Mouse (Mus musculus) gastrocnemius, adult 8-10 months (tissue): Measurements from ENCODE around the gene Ltb4r1. TPM values are rescaled to one million over a fixed set of nuclear protein-coding genes. Genes with fewer than 3 reads are reported as not detected.

ENCODE experiments used
- DNase-seq, 2 experiments: peaks; one replicate each; pipeline ENCODE4 v3.0.0; 2022; ENCODE audit warnings: low spot score in 2 of 2
- total RNA-seq, 4 experiments: library from RNA; stranded (reverse); gene quantifications; 2 replicates each; pipeline ENCODE4 v1.2.4; 2022

The Ltb4r1 gene
- total RNA-seq, 4 experiments from 2014 or later: 0.27 TPM; not detected in 3

- peak in 1 of 2 experiments; percentile 3 for DNase-seq
Observed at GRCm38 (mm10) chr14:55783171-55783957, 17.6 kb downstream of the Ltb4r1 start.

- no peak for DNase-seq
Observed at GRCm38 (mm10) chr14:55783958-55784235, 18.1 kb downstream of the Ltb4r1 start, which contains the start of gene Adcy4. Adcy4 (minus strand) TSS chr14:55784095.

GRCm38 (mm10) chr14:55785195-55785594 is 19.4 kb downstream of the Ltb4r1 start:
- peak in 1 of 2 experiments; percentile 1 for DNase-seq

DNA sequence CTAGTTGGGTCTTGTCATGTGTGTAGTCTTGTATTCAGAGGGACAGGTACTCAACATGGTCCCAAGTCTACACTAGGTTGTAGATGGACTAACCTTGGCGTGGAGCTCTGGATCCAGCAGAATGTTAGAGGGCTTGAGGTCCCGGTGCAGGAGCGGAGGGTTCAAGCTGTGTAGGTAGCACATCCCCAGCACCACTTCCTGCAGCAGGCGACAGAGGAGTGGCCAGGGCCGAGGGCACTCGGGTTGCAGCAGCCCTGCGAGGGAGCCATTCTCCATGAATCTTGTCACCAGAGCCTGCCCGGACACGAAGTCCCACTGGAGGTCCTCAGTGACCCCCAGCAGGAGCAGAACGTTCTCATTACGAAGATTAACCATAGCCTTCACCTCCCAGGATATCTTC is 22.0 kb downstream of the Ltb4r1 start:
- DNase-seq: peak in 1 of 2 experiments; percentile 1

GRCm38 (mm10) chr14:55788256-55789050 is 22.7 kb downstream of the Ltb4r1 start, which contains the start of gene Ripk3:
Ripk3 (minus strand) TSS chr14:55788865.
- no peak for DNase-seq

DNA sequence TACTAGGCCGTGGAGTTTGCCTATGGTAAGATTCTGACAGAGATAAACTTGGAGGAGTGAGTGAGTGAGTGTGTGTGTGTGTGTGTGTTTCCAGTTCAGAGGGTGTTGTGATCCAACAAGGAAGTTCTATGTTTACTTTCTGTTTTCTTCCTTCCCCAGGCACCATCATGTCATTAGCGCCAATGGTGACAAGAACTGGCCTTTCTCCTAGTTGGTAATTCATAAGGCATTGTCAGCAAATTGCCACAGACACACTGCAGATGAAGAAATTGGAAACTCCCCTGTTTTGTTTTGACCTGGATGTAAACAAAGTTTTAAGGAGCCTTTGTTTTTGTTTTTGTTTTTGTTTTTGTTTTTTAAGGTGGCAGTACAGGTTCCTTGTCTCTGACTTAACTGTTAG is 27.7 kb downstream of the Ltb4r1 start:
- DNase-seq: no peak

- DNase-seq: peak in 1 of 2 experiments; percentile 2
Observed at GRCm38 (mm10) chr14:55793946-55794345, 28.2 kb downstream of the Ltb4r1 start.

DNA sequence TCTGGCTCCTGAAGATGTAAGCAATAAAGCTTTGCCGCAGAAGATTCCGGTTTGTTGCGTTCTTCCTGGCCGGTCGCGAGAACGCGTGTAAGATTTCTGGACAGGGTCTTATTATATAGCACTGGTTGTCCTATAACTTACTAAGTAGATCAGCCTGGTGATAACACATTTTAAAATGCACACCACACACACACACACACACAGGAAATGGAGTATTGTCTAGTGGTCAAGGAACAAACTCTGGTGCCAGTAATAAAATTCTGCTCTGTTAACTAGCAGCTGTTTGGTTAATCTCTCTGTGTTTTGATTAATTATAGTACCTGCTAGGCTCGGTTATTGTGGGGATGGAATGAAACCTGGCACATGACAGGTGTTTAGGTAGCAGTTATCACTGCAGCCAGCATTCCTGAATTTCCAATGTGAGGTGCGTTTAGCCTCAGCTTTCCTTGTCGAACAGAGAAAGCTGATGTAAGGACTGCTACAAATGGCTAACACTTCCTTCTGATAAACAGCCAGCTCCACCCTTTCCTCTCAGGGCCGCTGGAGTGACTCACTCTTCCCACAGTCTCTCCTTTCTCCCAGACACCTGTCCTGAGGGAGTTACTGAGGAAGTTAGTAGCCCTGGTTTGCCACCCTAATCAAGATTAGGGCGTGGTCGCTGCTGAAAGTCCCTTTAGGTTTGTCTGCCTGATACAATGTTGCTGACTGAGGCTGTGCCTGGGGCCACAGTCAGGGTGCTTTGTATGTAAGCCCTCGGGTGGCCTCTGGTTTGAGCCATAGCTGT is 29.8 kb downstream of the Ltb4r1 start:
- DNase-seq: no peak

DNA sequence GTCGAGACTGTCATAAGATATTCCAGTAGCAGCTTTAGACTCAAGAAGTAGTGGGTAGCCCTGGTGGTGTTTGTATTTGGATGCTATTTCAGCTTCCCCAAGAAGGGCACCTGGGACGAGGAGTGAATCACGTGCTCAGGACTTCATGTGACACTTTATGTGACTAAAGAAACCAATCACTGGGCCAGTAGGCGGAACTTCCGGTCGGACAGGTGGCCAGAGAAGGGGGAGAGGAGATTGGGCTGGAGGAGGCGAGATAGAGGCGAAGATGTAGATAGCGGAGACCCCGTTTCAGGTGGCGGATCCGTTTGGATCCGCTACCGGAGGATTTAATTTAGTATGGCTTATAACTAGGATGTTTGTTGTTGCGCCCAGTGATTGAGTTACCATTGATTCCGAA is 49.1 kb downstream of the Ltb4r1 start:
- DNase-seq: peak; percentile 71 to 74

GRCm38 (mm10) chr14:55815310-55815751 is 49.6 kb downstream of the Ltb4r1 start:
- DNase-seq: peak; percentile 43 to 62

Other genes with a start within 250 kb of the Ltb4r1 start
- not detected for gene Nrl, start 241.0 kb upstream of the Ltb4r1 start, total RNA-seq
- gene Pck2, start 225.7 kb upstream of the Ltb4r1 start, total RNA-seq: 1 to 10 TPM; 2.0 to 3.7 (median 2.5) TPM
- 100 to 1,000 TPM; 135 to 147 (median 143) TPM for gene Dcaf11, start 206.0 kb upstream of the Ltb4r1 start, total RNA-seq
- gene A730061H03Rik, start 205.6 kb upstream of the Ltb4r1 start, total RNA-seq: not detected
- 100 to 1,000 TPM; 275 to 317 (median 288) TPM for gene Fitm1, start 190.3 kb upstream of the Ltb4r1 start, total RNA-seq
- gene Psme1, start 187.8 kb upstream of the Ltb4r1 start, total RNA-seq: 10 to 100 TPM; 63.4 to 78.7 (median 78.0) TPM
- gene Emc9, start 180.7 kb upstream of the Ltb4r1 start, total RNA-seq: 10 to 100 TPM; 30.6 to 41.6 (median 37.6) TPM
- 10 to 100 TPM; 50.9 to 72.8 (median 62.7) TPM for gene Psme2, start 174.8 kb upstream of the Ltb4r1 start, total RNA-seq
- 10 to 100 TPM; 14.8 to 18.7 (median 16.6) TPM for gene Rnf31, start 174.3 kb upstream of the Ltb4r1 start, total RNA-seq
- 1 to 10 TPM; 2.4 to 3.0 (median 2.5) TPM for gene Irf9, start 162.4 kb upstream of the Ltb4r1 start, total RNA-seq
- not detected for gene Rec8, start 147.9 kb upstream of the Ltb4r1 start, total RNA-seq
- gene Ipo4, start 130.0 kb upstream of the Ltb4r1 start, total RNA-seq: 10 to 100 TPM; 80.2 to 99.8 (median 88.9) TPM
- 1 to 10 TPM in 3 of 4 experiments, under 1 TPM in 1; 0.67 to 1.6 (median 1.5) TPM for gene Gm49378, start 128.1 kb upstream of the Ltb4r1 start, total RNA-seq
- 10 to 100 TPM; 15.6 to 18.3 (median 17.1) TPM for gene Tm9sf1, start 122.2 kb upstream of the Ltb4r1 start, total RNA-seq
- gene Tssk4, start 115.8 kb upstream of the Ltb4r1 start, total RNA-seq: under 1 TPM in 2 of 4 experiments, not detected in 2; 0.22 to 0.29 TPM
- 10 to 100 TPM; 18.0 to 23.1 (median 20.7) TPM for gene Mdp1, start 105.5 kb upstream of the Ltb4r1 start, total RNA-seq
- 1 to 10 TPM; 1.6 to 2.4 (median 1.8) TPM for gene Gmpr2, start 94.0 kb upstream of the Ltb4r1 start, total RNA-seq
- 100 to 1,000 TPM; 192 to 208 (median 201) TPM for gene Nedd8, start 93.8 kb upstream of the Ltb4r1 start, total RNA-seq
- 10 to 100 TPM; 13.0 to 17.4 (median 14.6) TPM for gene Tinf2, start 84.1 kb upstream of the Ltb4r1 start, total RNA-seq
- under 1 TPM in 3 of 4 experiments, not detected in 1; 0.09 to 0.12 (median 0.11) TPM for gene Tgm1, start 52.0 kb upstream of the Ltb4r1 start, total RNA-seq
- 10 to 100 TPM in 2 of 4 experiments, 1 to 10 TPM in 2; 9.4 to 13.2 (median 11.0) TPM for gene Rabggta, start 43.7 kb upstream of the Ltb4r1 start, total RNA-seq
- 10 to 100 TPM; 26.4 to 37.6 (median 31.6) TPM for gene Dhrs1, start 20.3 kb upstream of the Ltb4r1 start, total RNA-seq
- gene Nop9, start 20.3 kb upstream of the Ltb4r1 start, total RNA-seq: 10 to 100 TPM in 2 of 4 experiments, 1 to 10 TPM in 2; 9.4 to 14.8 (median 10.1) TPM
- not detected for gene Cideb, start 7.5 kb upstream of the Ltb4r1 start, total RNA-seq
- gene Ltb4r2, start 4.5 kb upstream of the Ltb4r1 start, total RNA-seq: not detected
- 1 to 10 TPM; 3.4 to 7.1 (median 3.6) TPM for gene Adcy4, start 18.1 kb downstream of the Ltb4r1 start, total RNA-seq
- 1 to 10 TPM in 3 of 4 experiments, not detected in 1; 1.0 to 1.3 (median 1.3) TPM for gene Ripk3, start 22.9 kb downstream of the Ltb4r1 start, total RNA-seq
- 1 to 10 TPM; 1.9 to 3.3 (median 2.5) TPM for gene Nfatc4, start 57.2 kb downstream of the Ltb4r1 start, total RNA-seq
- gene Nynrin, start 88.0 kb downstream of the Ltb4r1 start, total RNA-seq: 1 to 10 TPM; 1.2 to 3.6 (median 1.9) TPM
- not detected for gene Cbln3, start 118.4 kb downstream of the Ltb4r1 start, total RNA-seq
- gene Khnyn, start 119.0 kb downstream of the Ltb4r1 start, total RNA-seq: 1 to 10 TPM; 4.4 to 6.3 (median 4.9) TPM
- gene Sdr39u1, start 134.3 kb downstream of the Ltb4r1 start, total RNA-seq: 100 to 1,000 TPM; 137 to 151 (median 145) TPM
- 1 to 10 TPM in 3 of 4 experiments, under 1 TPM in 1; 0.99 to 5.3 (median 1.8) TPM for gene Cma1, start 178.7 kb downstream of the Ltb4r1 start, total RNA-seq
- not detected for gene Cma2, start 185.0 kb downstream of the Ltb4r1 start, total RNA-seq